Comparison of ENCODE assay signal across 16 mouse cellular contexts in genomic region chr8:94903709-94904108, GRCm38 (mm10). TPM values are rescaled to one million over a fixed set of nuclear protein-coding genes. Genes with fewer than 3 reads are reported as not detected.
DNase-seq lines count a peak whose midpoint lies in the region; ATAC-seq and TF ChIP-seq lines count a peak whose summit lies in the region.
"Had no signal": no experiment of that assay in that cellular context is flagged by ENCODE, and none has a peak within 500 bp of the region (broad histone marks: within the 10 kb centered on the region; RNA-seq: fewer than 3 reads in every experiment).

No protein-coding gene starts in this region.

- H3K27me3 ChIP-seq in forebrain, embryonic 16.5 days (replicated peaks; ENCODE audit: control insufficient read depth, insufficient read depth, low read length), result no peaks in the 10 kb centered on the region
- H3K27me3 ChIP-seq in forebrain, postnatal 0 days (ENCODE audit: insufficient read depth, low read length), result no peaks in the 10 kb centered on the region
- no peaks in the 10 kb centered on the region for H3K27me3 ChIP-seq in Patski
- H3K27me3 ChIP-seq in kidney, embryonic 15.5 days, result no peaks in the 10 kb centered on the region
- no peaks in the 10 kb centered on the region for H3K27me3 ChIP-seq in limb, embryonic 14.5 days (ENCODE audit: control insufficient read depth, insufficient read depth, low read length)
- no peaks in the 10 kb centered on the region for H3K27me3 ChIP-seq in forebrain, embryonic 11.5 days (ENCODE audit: control insufficient read depth, insufficient read depth, low read length)
- H3K27me3 ChIP-seq: embryonic facial prominence, embryonic 12.5 days; forebrain, embryonic 15.5 days; heart, embryonic 15.5 days had no signal

- 69% methylated on average over 12 of the region's 12 CpGs for WGBS in forebrain, embryonic 16.5 days
- 73% methylated on average over 12 of the region's 12 CpGs for WGBS in forebrain, postnatal 0 days
- 12% methylated on average over 12 of the region's 12 CpGs for WGBS in kidney, embryonic 15.5 days
- WGBS in limb, embryonic 14.5 days, result 20% methylated on average over 12 of the region's 12 CpGs
- WGBS in forebrain, embryonic 11.5 days, result 85% methylated on average over 12 of the region's 12 CpGs

- DNase-seq in forebrain, postnatal 0 days, result no peak
- peak; percentile 93 for DNase-seq in Patski (ENCODE audit: low read depth, low spot score)
- DNase-seq in limb, embryonic 14.5 days (ENCODE audit: low spot score), result peak; percentile 35
- no peak for DNase-seq in ovary, postnatal 36 days (ENCODE audit: low spot score)
- DNase-seq in heart, postnatal 14 days, result no peak
- DNase-seq in forebrain, embryonic 11.5 days (ENCODE audit: low spot score), result no peak
- DNase-seq: cerebellum, adult 2 months; gastrocnemius, postnatal 36 days; liver, postnatal 0 days had no signal

- peaks cover 6% of the 10 kb centered on the region for H3K4me1 ChIP-seq in forebrain, embryonic 16.5 days (replicated peaks; ENCODE audit: control insufficient read depth, insufficient read depth, low read length)
- no peaks in the 10 kb centered on the region for H3K4me1 ChIP-seq in forebrain, postnatal 0 days (ENCODE audit: insufficient read depth)
- peaks cover 80% of the 10 kb centered on the region for H3K4me1 ChIP-seq in kidney, embryonic 15.5 days
- peaks cover 35% of the 10 kb centered on the region for H3K4me1 ChIP-seq in limb, embryonic 14.5 days (ENCODE audit: control insufficient read depth, insufficient read depth, low read length)
- peaks cover 5% of the 10 kb centered on the region; the same call in 1 of the 2 replicates for H3K4me1 ChIP-seq in forebrain, embryonic 11.5 days (replicated peaks; ENCODE audit: control insufficient read depth, insufficient read depth, low read length)

- in situ Hi-C loops in Patski (cut with MboI; ENCODE audit: low pct_unique_long_range_greater_than_20kb), result no loop called here

- no peak overlapping the region for H3K27ac ChIP-seq in forebrain, embryonic 16.5 days (ENCODE audit: low read length)
- no peak overlapping the region for H3K27ac ChIP-seq in forebrain, postnatal 0 days (ENCODE audit: low read depth, low read length)
- peak overlapping the region; percentile 85 for H3K27ac ChIP-seq in kidney, embryonic 15.5 days
- no peak overlapping the region for H3K27ac ChIP-seq in limb, embryonic 14.5 days (replicated peaks; ENCODE audit: low read depth, low read length)
- H3K27ac ChIP-seq in forebrain, embryonic 11.5 days (ENCODE audit: low read depth, low read length), result no peak overlapping the region
- H3K27ac ChIP-seq: embryonic facial prominence, embryonic 12.5 days had no signal

- POLR2A ChIA-PET in Patski (lab: Charles Lee), result interaction anchor here (0.7 to 4.0 kb wide), 4 partner anchors 28 to 127 kb away, joined by 3 to 22 read pairs (median 6); partner anchors contain the start of gene Dok4

- no peak for TF ChIP-seq POLR2A in limb, embryonic 14.5 days (IDR thresholded peaks at IDR 0.05; ENCODE audit: borderline replicate concordance, extremely low read depth, insufficient read depth, insufficient read length)

- no peak overlapping the region for H3K4me2 ChIP-seq in forebrain, embryonic 16.5 days (ENCODE audit: low read length)
- H3K4me2 ChIP-seq in forebrain, postnatal 0 days (ENCODE audit: low read depth), result no peak overlapping the region
- H3K4me2 ChIP-seq in kidney, embryonic 15.5 days, result 0 out of 2 replicates have a peak overlapping the region, but pooled peaks have one; percentile 6
- H3K4me2 ChIP-seq in limb, embryonic 14.5 days (replicated peaks; ENCODE audit: low read depth, low read length, severe bottlenecking), result no peak overlapping the region
- H3K4me2 ChIP-seq in forebrain, embryonic 11.5 days (ENCODE audit: low read depth, low read length, severe bottlenecking), result no peak overlapping the region
- H3K4me2 ChIP-seq: embryonic facial prominence, embryonic 12.5 days; forebrain, embryonic 15.5 days; heart, embryonic 15.5 days had no signal

- intact Hi-C loops in heart, postnatal 14 days (cut with DNase I), result no loop called here

- no peak overlapping the region for H3K4me3 ChIP-seq in forebrain, embryonic 16.5 days (replicated peaks; ENCODE audit: low read length)
- no peak overlapping the region for H3K4me3 ChIP-seq in forebrain, postnatal 0 days (ENCODE audit: low read depth, low read length)
- no peak overlapping the region for H3K4me3 ChIP-seq in kidney, embryonic 15.5 days (replicated peaks)
- no peak overlapping the region for H3K4me3 ChIP-seq in limb, embryonic 14.5 days (replicated peaks; ENCODE audit: low read length)
- H3K4me3 ChIP-seq in forebrain, embryonic 11.5 days (ENCODE audit: low read depth, low read length), result no peak overlapping the region
- H3K4me3 ChIP-seq: embryonic facial prominence, embryonic 12.5 days; forebrain, embryonic 15.5 days; heart, embryonic 15.5 days; megakaryocyte, embryonic 14.5 days had no signal

- no peaks in the 10 kb centered on the region for H3K36me3 ChIP-seq in forebrain, embryonic 16.5 days (ENCODE audit: control insufficient read depth, insufficient read depth)
- H3K36me3 ChIP-seq in forebrain, postnatal 0 days (ENCODE audit: insufficient read depth), result 0 out of 2 replicates have a peak, but pooled peaks cover 3% of the 10 kb centered on the region
- H3K36me3 ChIP-seq in kidney, embryonic 15.5 days, result peaks cover 51% of the 10 kb centered on the region
- peaks cover 68% of the 10 kb centered on the region for H3K36me3 ChIP-seq in limb, embryonic 14.5 days (ENCODE audit: control insufficient read depth, insufficient read depth, low read length)
- H3K36me3 ChIP-seq in forebrain, embryonic 11.5 days (ENCODE audit: control insufficient read depth, insufficient read depth, low read length), result no peaks in the 10 kb centered on the region
- H3K36me3 ChIP-seq: forebrain, embryonic 15.5 days had no signal

- no peak for TF ChIP-seq CTCF in forebrain, postnatal 0 days (IDR thresholded peaks at IDR 0.05; ENCODE audit: low read depth)
- no peak for TF ChIP-seq CTCF in Patski (IDR thresholded peaks at IDR 0.05)

- peak; percentile 10; the same call in 1 of the 2 replicates for ATAC-seq in forebrain, embryonic 16.5 days
- no peak for ATAC-seq in forebrain, postnatal 0 days
- peak; percentile 87 for ATAC-seq in Patski
- peak; percentile 46 for ATAC-seq in kidney, embryonic 15.5 days (replicated peaks; ENCODE audit: low FRiP score)
- ATAC-seq in limb, embryonic 14.5 days (ENCODE audit: low FRiP score, low read depth), result peak; percentile 28; the same call in 1 of the 2 replicates
- no peak for ATAC-seq in forebrain, embryonic 11.5 days (replicated peaks; ENCODE audit: low FRiP score)
- ATAC-seq: forebrain, embryonic 15.5 days; inflammation-experienced regulatory T-cells, adult 6 months; liver, postnatal 0 days had no signal

- H3K9me3 ChIP-seq in forebrain, embryonic 16.5 days (ENCODE audit: control insufficient read depth, low read length), result no peaks in the 10 kb centered on the region
- no peaks in the 10 kb centered on the region for H3K9me3 ChIP-seq in forebrain, postnatal 0 days (ENCODE audit: low read length)
- no peaks in the 10 kb centered on the region for H3K9me3 ChIP-seq in kidney, embryonic 15.5 days (replicated peaks)
- no peaks in the 10 kb centered on the region for H3K9me3 ChIP-seq in limb, embryonic 14.5 days (ENCODE audit: control insufficient read depth, low read length)
- H3K9me3 ChIP-seq in forebrain, embryonic 11.5 days (ENCODE audit: control insufficient read depth, low read length), result no peaks in the 10 kb centered on the region
- H3K9me3 ChIP-seq: embryonic facial prominence, embryonic 12.5 days; forebrain, embryonic 15.5 days; heart, embryonic 15.5 days; megakaryocyte, embryonic 14.5 days had no signal

- H3K9ac ChIP-seq in forebrain, embryonic 16.5 days (replicated peaks; ENCODE audit: low read depth, low read length), result no peak overlapping the region
- no peak overlapping the region for H3K9ac ChIP-seq in forebrain, postnatal 0 days
- no peak overlapping the region for H3K9ac ChIP-seq in kidney, embryonic 15.5 days
- H3K9ac ChIP-seq in limb, embryonic 14.5 days (ENCODE audit: low read depth, low read length, severe bottlenecking), result no peak overlapping the region
- H3K9ac ChIP-seq in forebrain, embryonic 11.5 days (ENCODE audit: low read length), result no peak overlapping the region
- H3K9ac ChIP-seq: embryonic facial prominence, embryonic 12.5 days; forebrain, embryonic 15.5 days; heart, embryonic 15.5 days; liver, postnatal 0 days had no signal

- CTCF ChIA-PET in Patski (lab: Charles Lee), result interaction anchor here (1.0 to 5.8 kb wide), 4 partner anchors 15 to 200 kb away, joined by 3 to 41 read pairs (median 3); partner anchors contain the start of gene Dok4

RNA-seq across cellular contexts. Expression of gene Ccdc102a, which starts 14.2 kb away (rescaled TPM):
- 4.6 and 5.7 TPM in 2 replicates for polyA plus RNA-seq in forebrain, embryonic 16.5 days (2015; fragmentation: Nextera tagmentation; extraction: Ambion mirVana)
- 6.8 and 8.1 TPM in 2 replicates for total RNA-seq in forebrain, postnatal 0 days (2014; rRNA removed)
- 4.4 and 4.8 TPM in 2 replicates for polyA plus RNA-seq in forebrain, postnatal 0 days (2015; fragmentation: Nextera tagmentation; extraction: Ambion mirVana)
- 39.7 TPM for polyA plus RNA-seq in Patski (2021)
- polyA plus RNA-seq in kidney, embryonic 15.5 days (2015; fragmentation: Nextera tagmentation; extraction: Ambion mirVana), result 21.6 and 24.1 TPM in 2 replicates
- 60.1 and 60.7 TPM in 2 replicates for polyA plus RNA-seq in limb, embryonic 14.5 days (2012; rRNA removed)
- 52.9 and 66.3 TPM in 2 replicates for polyA plus RNA-seq in limb, embryonic 14.5 days (2014; fragmentation: Nextera tagmentation; extraction: Ambion mirVana)
- total RNA-seq in heart, postnatal 14 days (2021), result 10 to 100 TPM; 10.8 to 10.9 TPM
- 18.8 and 19.5 TPM in 2 replicates for polyA plus RNA-seq in forebrain, embryonic 11.5 days (2014; fragmentation: Nextera tagmentation; extraction: Ambion mirVana)

RNA-seq across cellular contexts. Expression of gene Adgrg5, which starts 19.8 kb away (rescaled TPM):
- polyA plus RNA-seq in forebrain, embryonic 16.5 days (2015; fragmentation: Nextera tagmentation; extraction: Ambion mirVana), result not detected in 2 replicates
- total RNA-seq in forebrain, postnatal 0 days (2014; rRNA removed), result 0.10 TPM in 1 of 2 replicates, not detected in the other
- polyA plus RNA-seq in forebrain, postnatal 0 days (2015; fragmentation: Nextera tagmentation; extraction: Ambion mirVana), result 0.06 and 0.12 TPM in 2 replicates
- not detected for polyA plus RNA-seq in Patski (2021)
- 0.05 and 0.13 TPM in 2 replicates for polyA plus RNA-seq in kidney, embryonic 15.5 days (2015; fragmentation: Nextera tagmentation; extraction: Ambion mirVana)
- polyA plus RNA-seq in limb, embryonic 14.5 days (2012; rRNA removed), result 0.45 and 0.90 TPM in 2 replicates
- polyA plus RNA-seq in limb, embryonic 14.5 days (2014; fragmentation: Nextera tagmentation; extraction: Ambion mirVana), result 0.23 and 0.33 TPM in 2 replicates
- total RNA-seq in heart, postnatal 14 days (2021), result under 1 TPM; 0.22 to 0.50 TPM
- 0.12 and 0.20 TPM in 2 replicates for polyA plus RNA-seq in forebrain, embryonic 11.5 days (2014; fragmentation: Nextera tagmentation; extraction: Ambion mirVana)
- total RNA-seq: gastrocnemius, postnatal 36 days had no signal
- polyA plus RNA-seq: forebrain, embryonic 15.5 days had no signal

RNA-seq across cellular contexts. Expression of gene Dok4, which starts 27.6 kb away (rescaled TPM):
- 75.3 and 81.4 TPM in 2 replicates for polyA plus RNA-seq in forebrain, embryonic 16.5 days (2015; fragmentation: Nextera tagmentation; extraction: Ambion mirVana)
- total RNA-seq in forebrain, postnatal 0 days (2014; rRNA removed), result 123 and 171 TPM in 2 replicates
- 97.5 and 117 TPM in 2 replicates for polyA plus RNA-seq in forebrain, postnatal 0 days (2015; fragmentation: Nextera tagmentation; extraction: Ambion mirVana)
- polyA plus RNA-seq in Patski (2021), result 46.4 TPM
- 27.0 and 32.8 TPM in 2 replicates for polyA plus RNA-seq in kidney, embryonic 15.5 days (2015; fragmentation: Nextera tagmentation; extraction: Ambion mirVana)
- 29.1 and 35.8 TPM in 2 replicates for polyA plus RNA-seq in limb, embryonic 14.5 days (2012; rRNA removed)
- polyA plus RNA-seq in limb, embryonic 14.5 days (2014; fragmentation: Nextera tagmentation; extraction: Ambion mirVana), result 23.3 and 26.9 TPM in 2 replicates
- total RNA-seq in heart, postnatal 14 days (2021), result 10 to 100 TPM; 23.3 to 26.5 TPM
- polyA plus RNA-seq in forebrain, embryonic 11.5 days (2014; fragmentation: Nextera tagmentation; extraction: Ambion mirVana), result 19.1 and 19.9 TPM in 2 replicates

RNA-seq across cellular contexts. Expression of gene Polr2c, which starts 46.5 kb away (rescaled TPM):
- 150 and 153 TPM in 2 replicates for polyA plus RNA-seq in forebrain, embryonic 16.5 days (2015; fragmentation: Nextera tagmentation; extraction: Ambion mirVana)
- 59.5 and 82.7 TPM in 2 replicates for total RNA-seq in forebrain, postnatal 0 days (2014; rRNA removed)
- polyA plus RNA-seq in forebrain, postnatal 0 days (2015; fragmentation: Nextera tagmentation; extraction: Ambion mirVana), result 101 and 119 TPM in 2 replicates
- 110 TPM for polyA plus RNA-seq in Patski (2021)
- polyA plus RNA-seq in kidney, embryonic 15.5 days (2015; fragmentation: Nextera tagmentation; extraction: Ambion mirVana), result 155 and 157 TPM in 2 replicates
- 129 and 135 TPM in 2 replicates for polyA plus RNA-seq in limb, embryonic 14.5 days (2012; rRNA removed)
- polyA plus RNA-seq in limb, embryonic 14.5 days (2014; fragmentation: Nextera tagmentation; extraction: Ambion mirVana), result 135 and 140 TPM in 2 replicates
- total RNA-seq in heart, postnatal 14 days (2021), result 10 to 100 TPM; 65.4 to 65.8 TPM
- polyA plus RNA-seq in forebrain, embryonic 11.5 days (2014; fragmentation: Nextera tagmentation; extraction: Ambion mirVana), result 156 and 173 TPM in 2 replicates

Comparison
In these comparisons a context has a peak if more than half of its experiments do, and no peak if none do; other contexts are left out.
1. ATAC-seq: peak in forebrain, embryonic 16.5 days (single experiment), Patski (single experiment), kidney, embryonic 15.5 days (single experiment) and limb, embryonic 14.5 days (single experiment); none in forebrain, postnatal 0 days (single experiment) and forebrain, embryonic 11.5 days (single experiment).
2. DNase-seq: peak in Patski (single experiment) and limb, embryonic 14.5 days (single experiment); none in forebrain, postnatal 0 days (single experiment), ovary, postnatal 36 days (single experiment), heart, postnatal 14 days (0 of 2) and forebrain, embryonic 11.5 days (single experiment).